Mouse (Mus musculus) heart, embryonic 12.5 days (tissue): ENCODE measurements around the gene Dtnb. TPM values are rescaled to one million over a fixed set of nuclear protein-coding genes. Genes with fewer than 3 reads are reported as not detected.

Source experiments
- ATAC-seq: fragments of 200-750 bp; cut with Nextera tagmentation; 2 replicates; pipeline ENCODE4 v1.8.0; 2017; ENCODE audit warnings: moderate TSS enrichment, moderate library complexity; ENCODE audit not compliant: insufficient number of reproducible peaks, low FRiP score
- H3K27ac ChIP-seq: fragments of 300-500 bp; sonication (generic); 2 replicates; pipeline ENCODE4 v1.5.1; 2016; ENCODE audit warnings: mild to moderate bottlenecking, moderate library complexity; ENCODE audit not compliant: poor library complexity, severe bottlenecking
- H3K27me3 ChIP-seq: fragments of 300-500 bp; sonication (generic); replicated peaks from 2 replicates; pipeline ENCODE4 v1.6.1; 2016; ENCODE audit warnings: mild to moderate bottlenecking, moderate library complexity
- H3K36me3 ChIP-seq: fragments of 300-500 bp; sonication (generic); 2 replicates; pipeline ENCODE4 v1.6.1; 2016; ENCODE audit warnings: mild to moderate bottlenecking, moderate library complexity
- H3K4me1 ChIP-seq: fragments of 300-500 bp; sonication (generic); replicated peaks from 2 replicates; pipeline ENCODE4 v1.6.1; 2016; ENCODE audit warnings: mild to moderate bottlenecking
- H3K4me2 ChIP-seq: fragments of 300-500 bp; sonication (generic); 2 replicates; pipeline ENCODE4 v1.6.1; 2016; ENCODE audit warnings: mild to moderate bottlenecking, moderate library complexity
- H3K4me3 ChIP-seq: fragments of 300-500 bp; sonication (generic); 2 replicates; pipeline ENCODE4 v1.5.1; 2016; ENCODE audit warnings: mild to moderate bottlenecking
- H3K9ac ChIP-seq: fragments of 300-500 bp; sonication (generic); 2 replicates; pipeline ENCODE4 v1.6.1; 2016; ENCODE audit warnings: mild to moderate bottlenecking, moderate library complexity
- H3K9me3 ChIP-seq: fragments of 300-500 bp; sonication (generic); replicated peaks from 2 replicates; pipeline ENCODE4 v1.6.1; 2016; ENCODE audit warnings: mild to moderate bottlenecking, moderate library complexity
- WGBS: fragments of 180-500 bp; shearing (Covaris S2); methylation state at CpG from one replicate; pipeline ENCODE4 v1.1.7; 2016; 5-methylcytosine and 5-hydroxymethylcytosine counted together
- polyA plus RNA-seq: library from polyadenylated mRNA; unstranded; fragments of >200 nt; fragmentation: Nextera tagmentation; extraction: Ambion mirVana; gene quantifications from 2 replicates; pipeline ENCODE4 v1.2.1, GENCODE M21; 2016

Gene Dtnb
- polyA plus RNA-seq, 1 experiment from 2014 or later: 20.5 TPM

- ATAC-seq: no peak
Observed at GRCm38 (mm10) chr12:3733328-3733727, 161.1 kb downstream of the Dtnb start.

DNA sequence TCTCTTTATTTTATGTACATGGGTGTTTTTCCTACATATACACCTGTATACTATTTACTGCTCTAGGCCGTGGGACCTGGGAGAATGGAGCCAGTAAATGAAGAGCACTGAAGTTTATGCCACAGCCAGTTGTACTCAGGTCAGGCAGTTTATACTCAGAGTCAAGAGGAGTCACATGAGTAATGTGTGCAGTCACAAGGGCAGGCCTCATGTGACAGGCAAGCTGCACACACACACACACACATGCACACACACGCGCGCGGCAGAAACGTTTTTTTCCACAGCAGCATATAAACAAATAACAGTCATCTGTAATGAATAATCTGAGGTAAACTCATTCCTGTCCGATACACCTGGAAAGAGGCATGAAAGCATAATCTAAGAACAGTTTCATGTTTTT lies 164.8 kb downstream of the Dtnb start:
- H3K4me2 ChIP-seq: no peak overlapping the region
- H3K36me3 ChIP-seq: 0 out of 2 replicates have a peak, but pooled peaks cover 4% of the 10 kb centered on the region
- H3K27ac ChIP-seq: no peak overlapping the region
- ATAC-seq: no peak
- H3K9me3 ChIP-seq: no peaks in the 10 kb centered on the region
- H3K4me1 ChIP-seq: peaks cover 28% of the 10 kb centered on the region
- H3K27me3 ChIP-seq: no peaks in the 10 kb centered on the region
- H3K9ac ChIP-seq: no peak overlapping the region
- WGBS: 86% methylated on average over 7 of the region's 7 CpGs
- H3K4me3 ChIP-seq: no peak overlapping the region

More at GRCm38 (mm10) chr12:3733328-3733727, 161.1 kb downstream of the Dtnb start:
- H3K27me3 ChIP-seq: no peaks in the 10 kb centered on the region
- no peak overlapping the region for H3K4me2 ChIP-seq
- peak overlapping the region; percentile 43; the same call in 1 of the 2 replicates for H3K27ac ChIP-seq
- H3K9ac ChIP-seq: no peak overlapping the region
- H3K4me1 ChIP-seq: peaks cover 14% of the 10 kb centered on the region
- no peaks in the 10 kb centered on the region for H3K9me3 ChIP-seq
- H3K4me3 ChIP-seq: no peak overlapping the region
- 0 out of 2 replicates have a peak, but pooled peaks cover 4% of the 10 kb centered on the region for H3K36me3 ChIP-seq
- 39% methylated on average over 7 of the region's 7 CpGs for WGBS

DNA sequence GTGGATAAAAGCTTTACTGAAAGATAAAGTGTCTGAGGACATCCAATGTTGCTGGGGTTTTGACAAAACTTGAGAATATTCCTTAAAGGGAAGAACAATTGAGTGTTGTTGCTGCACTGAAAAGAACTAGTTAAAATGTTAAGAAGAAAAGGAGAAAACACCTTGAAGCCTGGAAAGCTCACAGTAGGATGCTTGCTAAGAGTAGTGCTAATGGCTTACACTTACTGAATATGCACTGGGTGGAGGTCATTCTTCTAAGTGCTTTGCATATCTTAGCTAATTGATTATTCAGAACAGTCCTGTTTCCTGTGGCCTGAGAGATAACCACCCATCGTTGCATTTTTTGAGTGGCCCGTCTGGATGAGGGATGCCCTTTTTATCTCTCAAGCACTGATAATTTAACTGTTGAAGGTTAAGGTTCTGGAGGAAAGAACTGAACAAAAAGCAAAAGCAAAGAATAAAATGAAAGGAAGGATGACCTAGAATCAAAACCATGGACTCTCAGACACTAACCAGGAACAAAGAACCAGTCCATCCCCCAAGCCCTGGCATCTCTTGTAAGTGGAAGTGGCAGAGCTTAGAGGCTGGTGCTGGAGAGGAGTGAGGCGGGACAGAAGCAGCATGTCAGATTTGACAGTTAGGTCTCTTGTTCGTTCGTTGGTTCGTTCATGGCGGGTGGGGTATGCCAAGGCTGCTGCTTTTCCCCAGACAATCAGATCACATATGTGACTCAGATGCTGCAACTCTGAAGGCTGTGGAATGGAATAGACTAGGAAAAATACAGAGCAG lies 166.8 kb downstream of the Dtnb start:
- 0 out of 2 replicates have a peak, but pooled peaks cover 4% of the 10 kb centered on the region for H3K36me3 ChIP-seq
- H3K9ac ChIP-seq: no peak overlapping the region
- H3K27me3 ChIP-seq: no peaks in the 10 kb centered on the region
- 16% methylated on average over 7 of the region's 7 CpGs for WGBS
- H3K4me3 ChIP-seq: no peak overlapping the region
- no peak overlapping the region for H3K27ac ChIP-seq
- no peak for ATAC-seq
- peaks cover 14% of the 10 kb centered on the region for H3K4me1 ChIP-seq
- peak overlapping the region; percentile 35 for H3K4me2 ChIP-seq
- no peaks in the 10 kb centered on the region for H3K9me3 ChIP-seq

DNA sequence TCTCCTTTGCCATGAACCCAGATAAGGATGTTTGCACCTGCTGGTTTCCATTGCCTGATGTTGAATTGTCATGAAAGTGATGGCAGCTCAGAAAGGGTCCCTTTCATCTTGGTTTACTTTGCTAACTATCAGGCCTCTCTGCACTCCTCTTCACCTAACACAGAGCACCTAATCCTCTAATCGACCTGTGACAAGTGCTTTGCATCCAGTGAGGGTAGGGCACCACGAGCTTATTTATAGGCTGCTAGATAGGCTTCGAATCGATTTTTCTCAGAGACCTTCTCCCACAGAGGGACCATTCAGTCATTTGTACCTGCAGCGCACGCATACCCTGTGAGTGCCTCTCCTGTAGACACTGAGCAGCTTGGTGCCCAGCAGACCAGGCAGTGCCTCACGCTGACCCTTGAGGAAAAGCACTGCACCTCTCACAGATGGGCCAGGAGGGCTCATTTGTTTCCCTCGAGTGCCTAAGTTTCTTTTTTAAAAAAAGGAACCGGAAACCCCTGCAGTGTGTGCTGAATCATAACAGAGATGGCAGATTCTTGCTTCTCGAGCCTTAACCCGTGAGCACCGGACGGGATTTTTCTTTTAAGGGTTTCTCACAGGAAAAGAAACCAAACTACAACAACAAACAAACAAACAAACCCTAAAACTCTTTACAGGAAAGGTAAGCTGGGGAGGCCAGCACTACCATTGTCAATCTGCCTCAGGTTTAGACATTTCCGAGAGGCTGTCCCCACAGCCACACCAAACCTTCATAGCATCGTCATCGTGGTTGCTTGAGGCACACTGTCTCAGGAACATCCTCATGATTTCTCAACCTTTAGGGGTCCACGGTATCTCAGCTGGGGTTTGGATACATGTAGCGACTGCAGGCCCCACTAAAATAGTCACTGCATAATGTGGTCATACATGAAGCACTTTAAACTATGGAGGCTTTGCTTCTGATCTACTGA lies 167.8 kb downstream of the Dtnb start:
- no peak for ATAC-seq
- peaks cover 14% of the 10 kb centered on the region for H3K4me1 ChIP-seq
- H3K4me2 ChIP-seq: no peak overlapping the region
- no peak overlapping the region for H3K4me3 ChIP-seq
- H3K9ac ChIP-seq: no peak overlapping the region
- H3K9me3 ChIP-seq: no peaks in the 10 kb centered on the region
- H3K27me3 ChIP-seq: no peaks in the 10 kb centered on the region
- H3K36me3 ChIP-seq: 0 out of 2 replicates have a peak, but pooled peaks cover 4% of the 10 kb centered on the region
- H3K27ac ChIP-seq: no peak overlapping the region
- 65% methylated on average over 18 of the region's 18 CpGs for WGBS

GRCm38 (mm10) chr12:3740705-3741081 lies 168.5 kb downstream of the Dtnb start:
- Histone ChIP-seq H3K9ac (no peak overlapping the region), H3K4me3 (no peak overlapping the region), H3K4me2 (no peak overlapping the region), H3K27ac (no peak overlapping the region), H3K9me3 (no peaks in the 10 kb centered on the region), H3K27me3 (no peaks in the 10 kb centered on the region), H3K36me3 (0 out of 2 replicates have a peak, but pooled peaks cover 4% of the 10 kb centered on the region), H3K4me1 (peaks cover 18% of the 10 kb centered on the region)
- no peak for ATAC-seq
- 76% methylated on average over 3 of the region's 3 CpGs for WGBS

DNA sequence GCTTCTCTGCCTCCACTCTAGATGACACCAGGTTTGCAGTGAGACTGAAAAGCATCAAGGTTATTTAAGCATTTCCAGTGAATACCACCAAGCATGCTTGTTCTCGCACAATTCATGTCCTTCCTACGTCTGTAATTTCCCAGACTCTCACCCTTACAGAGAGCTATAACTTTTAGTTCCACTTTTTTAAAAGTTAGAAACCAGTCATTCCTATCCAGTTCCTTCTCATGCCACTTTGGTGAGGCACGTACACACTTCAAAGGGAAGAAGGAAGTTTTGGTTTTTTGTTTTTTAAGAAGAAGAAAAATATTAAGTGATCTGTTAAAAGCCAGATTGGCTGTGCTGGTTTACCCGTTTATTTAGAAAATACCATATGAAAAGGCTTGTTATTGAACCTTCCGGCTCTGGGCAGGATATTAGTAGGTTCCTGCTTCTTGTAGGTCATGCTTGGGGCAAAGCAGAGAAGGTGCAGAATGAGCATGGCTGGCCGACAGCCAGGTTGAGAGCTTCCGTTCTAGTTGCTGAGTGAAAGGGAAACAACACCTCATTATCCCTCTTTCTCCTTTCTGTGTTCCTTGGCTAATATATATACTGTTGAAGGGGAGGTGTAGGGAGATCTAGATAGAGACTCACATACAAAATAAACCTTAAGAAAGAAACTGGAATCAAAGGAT lies 173.4 kb downstream of the Dtnb start:
- Histone ChIP-seq H3K9ac (no peak overlapping the region), H3K27me3 (no peaks in the 10 kb centered on the region), H3K27ac (no peak overlapping the region), H3K4me2 (no peak overlapping the region), H3K36me3 (no peaks in the 10 kb centered on the region), H3K4me1 (peaks cover 14% of the 10 kb centered on the region), H3K4me3 (no peak overlapping the region), H3K9me3 (no peaks in the 10 kb centered on the region)
- ATAC-seq: no peak
- 59% methylated on average over 7 of the region's 7 CpGs for WGBS

GRCm38 (mm10) chr12:3746369-3746768 lies 174.2 kb downstream of the Dtnb start:
- Histone ChIP-seq H3K9ac (no peak overlapping the region), H3K36me3 (no peaks in the 10 kb centered on the region), H3K4me3 (no peak overlapping the region), H3K27me3 (no peaks in the 10 kb centered on the region), H3K9me3 (no peaks in the 10 kb centered on the region), H3K4me2 (no peak overlapping the region), H3K4me1 (peaks cover 14% of the 10 kb centered on the region), H3K27ac (no peak overlapping the region)
- 87% methylated on average over 3 of the region's 3 CpGs for WGBS
- ATAC-seq: no peak

DNA sequence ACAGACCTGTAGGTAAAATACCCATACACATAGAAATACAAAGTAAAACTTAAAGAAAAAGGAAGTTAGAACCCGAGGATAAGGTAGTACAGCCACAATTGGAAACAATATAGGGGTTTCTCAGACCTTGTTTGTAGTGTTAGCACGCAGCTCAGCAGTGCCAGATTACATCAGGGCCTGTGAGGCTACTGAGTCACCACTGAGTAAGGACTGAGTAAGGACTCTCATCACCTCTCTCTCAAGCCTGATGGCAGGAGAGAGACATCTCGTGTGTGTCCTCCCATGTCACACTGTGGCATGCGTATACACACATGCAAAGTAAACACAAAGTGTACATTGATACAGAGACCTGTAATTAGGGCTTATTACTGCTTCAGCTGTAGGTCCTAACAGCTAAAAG lies 175.4 kb downstream of the Dtnb start:
- Histone ChIP-seq H3K9me3 (no peaks in the 10 kb centered on the region), H3K4me2 (no peak overlapping the region), H3K36me3 (peaks cover 6% of the 10 kb centered on the region; the same call in 1 of the 2 replicates), H3K4me3 (no peak overlapping the region), H3K9ac (no peak overlapping the region), H3K27me3 (no peaks in the 10 kb centered on the region), H3K27ac (no peak overlapping the region), H3K4me1 (peaks cover 14% of the 10 kb centered on the region)
- no peak for ATAC-seq
- 80% methylated on average over 4 of the region's 4 CpGs for WGBS

GRCm38 (mm10) chr12:3755522-3755921 lies 183.3 kb downstream of the Dtnb start:
- Histone ChIP-seq H3K4me1 (no peaks in the 10 kb centered on the region), H3K27me3 (no peaks in the 10 kb centered on the region), H3K4me3 (no peak overlapping the region), H3K27ac (no peak overlapping the region), H3K9ac (no peak overlapping the region), H3K9me3 (no peaks in the 10 kb centered on the region), H3K36me3 (peaks cover 8% of the 10 kb centered on the region; the same call in 1 of the 2 replicates), H3K4me2 (no peak overlapping the region)
- no peak for ATAC-seq
- WGBS: 80% methylated on average over 6 of the region's 6 CpGs

GRCm38 (mm10) chr12:3756216-3756615 lies 184.0 kb downstream of the Dtnb start:
- 86% methylated on average over 3 of the region's 3 CpGs for WGBS
- Histone ChIP-seq H3K4me3 (no peak overlapping the region), H3K27ac (no peak overlapping the region)

More at GRCm38 (mm10) chr12:3756216-3756615, 184.0 kb downstream of the Dtnb start:
- no peak overlapping the region for H3K4me2 ChIP-seq
- no peaks in the 10 kb centered on the region for H3K4me1 ChIP-seq
- peaks cover 8% of the 10 kb centered on the region; the same call in 1 of the 2 replicates for H3K36me3 ChIP-seq
- no peak overlapping the region for H3K9ac ChIP-seq
- H3K27me3 ChIP-seq: no peaks in the 10 kb centered on the region
- no peak for ATAC-seq
- no peaks in the 10 kb centered on the region for H3K9me3 ChIP-seq
